Mouse (Mus musculus) R1 (cell line): ENCODE measurements around the gene Gm10300.

ENCODE experiments used
- DNase-seq: peaks from one replicate; pipeline ENCODE4 v3.0.0-alpha.2; 2018; ENCODE audit warnings: low read depth, low spot score

Gene Gm10300

DNA sequence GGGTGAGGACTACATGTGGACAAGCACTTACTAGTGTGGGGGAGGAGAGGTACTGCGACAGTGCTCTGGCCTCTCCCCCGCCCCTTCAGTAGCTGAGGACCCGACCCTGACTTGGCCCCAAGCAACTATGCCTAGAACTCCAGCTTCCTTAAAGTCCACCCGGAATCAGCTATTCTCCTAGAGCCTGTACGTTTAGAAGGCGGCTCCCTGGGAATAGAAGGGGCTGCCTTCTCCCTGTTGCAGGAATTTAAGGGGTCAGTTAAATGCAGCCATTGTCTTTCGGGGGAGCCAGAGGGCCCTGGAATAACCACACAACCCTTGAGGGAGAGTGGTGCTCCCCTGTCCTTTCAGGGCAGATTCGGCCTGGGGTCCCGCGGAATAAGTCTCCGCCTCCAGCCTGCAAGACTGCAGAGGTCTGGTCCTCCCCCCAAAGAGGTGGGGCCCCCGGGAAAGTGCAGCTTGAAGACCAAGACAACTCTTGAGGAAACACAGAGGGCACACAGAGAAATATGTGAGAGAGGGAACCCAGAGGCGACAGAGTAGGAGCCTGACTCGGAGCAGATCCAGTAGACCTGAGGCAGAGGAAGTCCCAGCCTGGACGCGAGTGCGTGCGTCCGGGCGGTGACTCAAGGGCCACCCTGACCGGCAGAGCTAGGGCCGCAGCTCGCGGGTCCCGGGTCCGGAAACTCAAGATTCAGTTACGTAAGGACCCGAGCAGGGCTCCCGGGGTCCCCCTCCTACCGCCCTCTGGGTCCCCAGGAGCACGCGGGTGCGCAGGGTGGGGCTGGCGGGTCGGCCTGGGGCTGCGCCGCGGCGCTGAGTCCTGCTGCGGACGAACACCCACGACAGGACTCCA lies at the start of gene Gm10300:
Gene Gm10300 (plus strand): TSS at position 621 of the 856 bp plus-strand sequence.
- DNase-seq: peak; percentile 59

- no peak for DNase-seq
Measured at GRCm38 (mm10) chr4:132025264-132025663, 49.2 kb upstream of the Gm10300 start.

DNA sequence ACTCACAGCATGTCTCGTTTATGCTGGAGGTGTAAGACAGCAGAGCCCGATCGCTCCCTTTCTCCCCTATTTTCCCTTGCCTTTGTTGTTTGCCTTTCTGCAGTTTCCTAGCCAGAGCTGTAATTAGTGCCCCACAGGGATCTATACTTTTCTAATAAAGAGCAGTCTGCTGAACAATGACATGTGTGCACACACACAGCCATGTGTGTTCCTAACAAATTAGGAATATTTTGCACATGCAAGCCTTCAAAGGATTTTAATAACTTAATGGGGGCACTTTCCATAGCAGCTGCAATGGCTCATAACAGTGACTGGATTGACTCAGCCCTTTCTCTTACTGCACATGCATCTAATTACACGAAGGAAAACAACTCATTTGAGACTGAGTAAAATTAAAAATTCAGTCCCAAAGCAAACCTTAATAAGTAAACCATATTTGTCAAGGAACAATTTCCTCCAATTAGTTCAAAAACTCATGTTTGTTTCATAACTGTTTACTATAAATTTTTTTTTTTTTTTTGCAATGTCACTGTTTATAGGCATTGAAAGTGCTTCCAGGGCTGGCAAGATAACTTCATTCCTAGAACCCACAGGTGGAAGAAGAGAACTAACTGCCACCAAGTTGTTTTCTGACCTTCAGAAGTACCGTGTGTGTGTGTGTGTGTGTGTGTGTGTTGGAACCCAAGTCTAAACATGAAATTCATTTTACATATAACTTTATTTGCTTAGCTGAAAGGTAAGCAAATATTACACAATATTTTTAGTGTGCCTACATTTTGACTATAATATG lies 48.6 kb upstream of the Gm10300 start:
- DNase-seq: no peak

- no peak for DNase-seq
Measured at GRCm38 (mm10) chr4:132027167-132027566, 47.3 kb upstream of the Gm10300 start.

- no peak for DNase-seq
Measured at GRCm38 (mm10) chr4:132027806-132028205, 46.7 kb upstream of the Gm10300 start.

DNA sequence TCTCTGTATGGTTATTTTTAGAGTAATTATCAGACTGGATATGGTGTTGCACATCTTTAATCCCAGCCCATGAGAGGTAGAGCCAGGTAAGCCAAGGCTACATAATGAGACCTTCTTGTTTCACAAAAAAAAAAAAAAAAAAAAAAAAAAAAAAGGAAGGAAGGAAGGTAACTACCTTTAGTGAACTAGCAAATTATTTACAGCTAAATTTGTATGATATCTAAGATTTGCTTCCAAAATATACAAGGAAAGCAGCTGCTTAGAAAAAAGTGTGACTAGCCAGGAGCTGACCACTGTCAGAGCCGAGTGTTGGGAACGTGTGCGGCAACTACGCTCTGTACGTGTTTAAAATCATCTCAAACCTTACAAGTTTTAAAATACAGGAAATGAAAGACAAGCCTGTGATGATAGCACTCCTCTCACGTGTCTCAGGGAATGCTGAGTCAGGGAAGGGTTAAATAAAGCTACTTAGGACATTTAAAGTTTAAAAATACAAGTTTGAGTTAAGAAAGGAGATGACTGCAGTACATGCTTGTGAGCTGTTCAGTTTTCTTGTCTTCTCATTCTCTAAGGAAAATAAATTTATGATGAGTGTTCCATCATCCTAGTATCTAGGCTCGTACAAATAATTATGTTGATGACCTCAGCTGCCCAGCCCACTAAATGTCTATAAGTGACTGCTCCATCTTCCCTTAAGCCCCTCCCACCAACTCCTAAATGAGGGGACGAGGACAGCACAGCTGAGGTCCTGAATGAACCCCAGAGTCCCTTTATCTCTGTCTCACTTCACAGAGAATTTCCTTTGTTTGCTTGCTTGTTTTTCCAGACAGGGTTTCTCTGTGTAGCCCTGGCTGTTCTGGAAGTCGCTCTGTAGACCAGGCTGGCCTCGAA lies 44.4 kb upstream of the Gm10300 start:
- no peak for DNase-seq

DNA sequence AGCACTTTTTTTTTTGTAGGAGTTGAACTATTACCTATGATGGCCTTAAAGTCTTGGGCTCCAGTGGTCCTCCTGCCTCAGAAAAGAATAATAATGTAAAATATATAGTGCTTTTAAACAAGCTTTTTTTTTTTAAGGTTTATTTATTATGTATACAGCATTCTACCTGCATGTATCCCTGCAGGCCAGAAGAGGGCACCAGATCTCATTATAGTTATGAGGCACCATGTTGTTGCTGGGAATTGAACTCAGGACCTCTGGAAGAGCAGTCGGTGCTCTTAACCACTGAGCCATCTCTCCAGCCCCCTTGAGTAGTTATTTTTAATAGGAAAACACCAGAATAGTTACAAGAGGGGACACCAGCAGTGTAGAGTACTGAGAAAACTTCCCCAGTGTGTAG lies 41.3 kb upstream of the Gm10300 start:
- peak; percentile 22 for DNase-seq

- no peak for DNase-seq
Measured at GRCm38 (mm10) chr4:132034242-132034641, 40.3 kb upstream of the Gm10300 start.

- DNase-seq: no peak
Measured at GRCm38 (mm10) chr4:132037137-132037536, 37.4 kb upstream of the Gm10300 start.

- DNase-seq: no peak
Measured at GRCm38 (mm10) chr4:132037991-132038390, 36.5 kb upstream of the Gm10300 start.

GRCm38 (mm10) chr4:132038809-132039208 lies 35.7 kb upstream of the Gm10300 start:
- DNase-seq: no peak

DNA sequence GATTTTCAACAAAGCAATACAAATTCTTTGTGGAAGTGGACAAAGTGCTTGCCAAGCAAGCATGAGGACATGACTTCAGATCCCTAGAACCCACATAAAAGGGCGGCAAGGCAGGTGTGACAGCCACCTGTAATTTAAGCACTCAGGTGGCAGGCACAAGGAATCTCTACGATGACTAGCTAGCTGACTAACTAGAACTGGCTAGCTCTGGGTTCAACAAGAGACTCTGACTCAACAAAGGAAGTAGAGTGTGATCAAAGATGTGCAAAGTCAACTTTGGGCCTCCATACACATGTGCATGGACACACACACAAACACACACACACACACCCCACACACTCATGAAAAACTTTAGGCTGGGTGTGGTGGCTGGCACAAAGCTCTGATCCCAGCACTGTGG lies 35.0 kb upstream of the Gm10300 start:
- DNase-seq: no peak

DNA sequence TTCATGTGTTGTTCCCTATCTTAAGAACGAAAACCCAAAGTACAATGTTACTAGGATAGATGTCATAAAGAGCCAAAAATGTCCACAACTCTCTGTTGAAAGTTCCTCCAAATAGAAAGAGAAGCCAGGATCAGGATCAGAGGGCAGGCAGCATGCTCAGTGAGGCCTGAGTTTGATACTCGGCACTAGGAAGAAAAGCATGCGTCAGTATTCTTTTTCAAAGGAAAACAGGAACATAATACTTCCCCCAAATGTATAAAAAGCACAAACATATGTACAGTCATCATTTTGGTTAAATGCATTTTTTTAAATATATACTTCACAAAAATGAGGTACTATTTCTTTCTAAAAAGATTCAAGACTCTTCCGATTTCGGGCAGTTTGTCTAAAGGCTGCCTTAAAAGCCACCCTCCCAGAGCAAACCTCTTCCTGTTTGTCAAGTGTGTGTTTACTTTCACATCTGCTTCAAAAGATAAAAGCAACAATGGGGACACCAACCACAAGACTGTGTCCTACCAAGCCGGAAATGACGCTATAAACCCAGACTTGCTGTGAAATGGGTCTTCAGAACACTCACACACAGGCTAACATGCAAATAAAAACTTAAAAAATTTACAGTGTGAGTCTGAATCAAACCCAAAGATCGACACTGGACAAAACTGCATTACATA lies 34.4 kb upstream of the Gm10300 start:
- DNase-seq: no peak

- no peak for DNase-seq
Measured at GRCm38 (mm10) chr4:132041471-132042332, 32.8 kb upstream of the Gm10300 start.

DNA sequence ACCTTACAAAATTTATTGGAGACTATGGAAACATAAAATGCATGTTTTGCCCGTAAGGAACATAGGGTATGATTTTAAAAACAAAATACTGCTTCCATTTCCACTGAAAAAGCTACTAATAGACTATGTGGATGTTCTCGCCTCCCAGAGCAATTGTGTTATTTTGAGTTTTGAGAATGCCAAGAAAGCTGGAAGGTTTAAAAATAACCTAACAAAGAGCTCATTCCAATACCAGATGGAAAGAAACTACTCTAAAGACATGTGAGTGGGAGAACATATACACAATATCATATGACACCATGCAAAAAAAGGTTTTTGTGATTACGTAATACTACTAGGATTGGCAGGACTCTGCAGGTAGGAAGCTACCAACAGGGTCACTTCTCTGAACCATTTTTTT lies 30.8 kb upstream of the Gm10300 start:
- no peak for DNase-seq

- peak; percentile 52 for DNase-seq
Measured at GRCm38 (mm10) chr4:132048011-132048991, 26.2 kb upstream of the Gm10300 start.

DNA sequence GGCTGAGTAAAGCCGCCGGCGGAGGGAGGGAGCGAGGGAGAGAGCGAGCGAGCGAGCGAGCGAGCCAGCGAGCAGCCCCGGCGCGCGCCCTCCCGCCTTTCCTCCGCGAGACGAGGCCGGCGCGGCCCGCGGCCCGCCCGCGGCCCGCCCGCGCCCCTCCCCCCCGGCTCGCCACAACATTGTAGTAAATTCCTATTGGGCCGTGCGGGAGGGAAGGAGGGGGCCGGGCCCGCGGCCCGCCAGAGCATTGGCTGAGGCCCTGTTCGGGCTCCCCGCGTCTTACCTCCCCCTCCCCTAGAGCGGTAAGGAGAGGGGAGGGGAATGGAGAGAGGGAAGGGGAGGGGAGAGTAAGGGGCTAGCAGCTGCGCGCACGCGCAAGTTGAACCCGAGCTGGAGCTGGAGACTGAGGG lies 25.5 kb upstream of the Gm10300 start:
- peak; percentile 98 for DNase-seq

DNA sequence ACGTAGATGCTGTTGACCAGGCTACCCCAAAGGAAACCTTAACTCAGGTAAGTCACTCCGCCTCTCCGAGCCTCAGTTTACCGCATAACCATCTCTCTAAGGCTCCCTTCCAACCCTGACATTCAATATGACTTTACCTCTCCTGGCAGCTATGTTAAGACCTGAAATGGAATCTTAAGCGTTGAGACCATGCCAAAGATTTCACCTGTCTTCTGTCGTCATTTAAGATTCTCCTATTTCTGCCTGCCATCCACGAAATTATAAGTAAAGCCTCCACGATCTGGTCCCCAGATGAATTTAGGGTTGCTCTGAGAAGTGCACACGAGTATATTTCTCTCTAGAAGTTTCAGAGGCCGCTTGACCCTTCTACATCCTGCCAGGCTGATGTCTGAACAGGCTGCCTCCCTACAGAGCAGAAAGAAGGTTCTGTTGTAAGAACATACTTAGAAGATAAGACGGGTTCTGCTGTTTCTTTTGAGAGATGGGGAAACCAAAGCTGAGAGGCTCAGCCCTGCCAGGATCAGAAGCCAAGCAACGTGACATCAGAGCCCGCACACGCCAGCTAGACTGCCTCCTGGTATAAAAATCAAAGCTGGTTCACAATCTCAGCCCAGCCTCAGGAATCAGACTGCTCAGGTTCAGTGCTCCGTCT lies 24.8 kb upstream of the Gm10300 start:
- DNase-seq: peak; percentile 7
